Mouse (Mus musculus): ENCODE measurements at regions not wholly inside any gene's neighbourhood (a gene's known extent, or its start where the extent isn't known, plus 50 kb on each side); places are given as distances from the start of the nearest gene placed in this dataset.

DNA sequence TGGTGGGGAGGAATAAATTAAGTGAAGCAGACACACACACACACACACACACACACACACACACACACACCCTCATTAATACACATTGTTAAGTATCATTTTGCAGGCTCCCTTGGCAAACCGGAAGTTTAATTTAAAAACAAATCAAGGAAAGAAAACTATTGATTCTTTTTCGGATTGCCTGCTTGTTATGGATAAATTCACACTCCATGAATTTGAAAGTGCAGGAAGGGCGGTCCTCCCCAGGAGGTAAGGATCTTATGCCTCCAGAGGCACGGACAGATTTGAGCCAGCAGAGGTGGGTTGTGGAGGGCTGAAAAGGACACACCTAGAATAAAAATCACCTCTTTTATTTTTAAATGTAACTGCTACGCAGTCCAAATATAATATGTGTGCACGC is 156.2 kb upstream of the Gm15217 start:
- Histone ChIP-seq H3K36me3 (ENCODE audit: inconsistent target) (no peaks in the 10 kb centered on the region), H3K27ac (no peak overlapping the region), H3K79me2 (ENCODE audit: inconsistent target) (no peaks in the 10 kb centered on the region), H3K4me3 (ENCODE audit: inconsistent target) (no peak overlapping the region)
- 88% methylated on average over 6 of the region's 6 CpGs for WGBS (ENCODE audit: missing documents)

DNA sequence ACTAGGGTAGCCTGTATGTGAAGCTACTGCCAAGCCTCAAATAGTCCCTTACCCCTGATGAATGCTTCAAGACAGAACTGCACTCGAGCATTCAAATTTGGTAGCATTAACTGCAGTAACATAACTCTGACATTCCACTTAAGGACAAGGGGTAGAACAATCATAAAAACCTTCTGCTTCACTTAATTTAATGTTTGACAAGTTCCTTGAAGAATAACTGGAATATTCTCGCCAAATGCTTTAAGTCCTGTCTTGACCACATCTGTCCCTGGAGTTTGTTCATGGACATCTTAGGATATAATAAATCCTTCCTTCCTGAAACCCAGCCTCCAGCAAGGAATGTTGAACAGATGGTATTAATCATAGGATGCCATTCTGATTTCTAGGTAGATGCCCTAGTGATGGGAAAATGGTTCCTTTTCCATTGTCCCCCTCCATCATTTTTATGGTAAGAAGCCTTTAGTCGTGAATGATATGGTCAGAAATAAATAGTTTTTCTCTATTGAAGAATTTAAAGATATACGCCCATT is 154.7 kb upstream of the Gm15217 start:
- no peaks in the 10 kb centered on the region for H3K79me2 ChIP-seq (ENCODE audit: inconsistent target)
- H3K27ac ChIP-seq = no peak overlapping the region
- no peaks in the 10 kb centered on the region for H3K36me3 ChIP-seq (ENCODE audit: inconsistent target)
- H3K4me3 ChIP-seq (ENCODE audit: inconsistent target) = no peak overlapping the region
- 90% methylated on average over 4 of the region's 4 CpGs for WGBS (ENCODE audit: missing documents)

DNA sequence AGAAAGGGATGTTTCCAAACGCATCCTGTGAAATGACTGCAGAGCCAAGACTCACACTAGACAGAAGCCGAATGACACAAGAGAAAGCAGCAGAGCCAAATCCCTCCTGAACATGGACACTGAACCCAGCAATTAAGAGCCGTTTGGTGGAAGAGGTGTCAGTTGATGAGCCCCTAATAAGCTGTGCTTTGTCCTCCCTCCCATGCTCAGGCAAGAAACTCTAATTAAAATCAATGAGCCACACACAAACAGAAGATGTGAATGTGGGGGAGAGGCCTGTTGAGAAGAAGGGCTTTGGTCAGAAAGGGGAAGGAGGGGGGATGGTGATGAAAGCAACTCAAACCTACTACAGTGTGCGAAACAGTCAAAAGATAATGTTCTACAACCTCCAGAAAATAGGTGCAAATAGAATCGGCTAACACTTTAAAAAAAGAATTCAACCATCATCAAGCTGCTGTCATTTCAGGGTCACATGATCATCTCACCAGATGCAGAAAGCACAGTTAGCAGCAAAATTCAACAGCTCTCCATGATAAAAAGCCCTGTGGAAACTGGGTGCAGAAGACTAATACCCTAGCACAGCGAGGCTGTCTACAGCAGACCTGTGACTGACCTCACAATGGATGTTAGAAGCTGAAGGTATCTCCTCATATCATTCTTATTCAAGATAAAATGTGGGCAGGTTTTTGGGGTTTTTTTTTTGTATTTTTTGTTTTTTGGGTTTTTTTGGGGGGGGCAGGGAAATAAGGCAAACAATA is 153.2 kb upstream of the Gm15217 start:
- H3K36me3 ChIP-seq (ENCODE audit: inconsistent target) = no peaks in the 10 kb centered on the region
- H3K79me2 ChIP-seq (ENCODE audit: inconsistent target) = no peaks in the 10 kb centered on the region
- no peak overlapping the region for H3K4me3 ChIP-seq (ENCODE audit: inconsistent target)
- 83% methylated on average over 6 of the region's 6 CpGs for WGBS (ENCODE audit: missing documents)
- no peak overlapping the region for H3K27ac ChIP-seq

DNA sequence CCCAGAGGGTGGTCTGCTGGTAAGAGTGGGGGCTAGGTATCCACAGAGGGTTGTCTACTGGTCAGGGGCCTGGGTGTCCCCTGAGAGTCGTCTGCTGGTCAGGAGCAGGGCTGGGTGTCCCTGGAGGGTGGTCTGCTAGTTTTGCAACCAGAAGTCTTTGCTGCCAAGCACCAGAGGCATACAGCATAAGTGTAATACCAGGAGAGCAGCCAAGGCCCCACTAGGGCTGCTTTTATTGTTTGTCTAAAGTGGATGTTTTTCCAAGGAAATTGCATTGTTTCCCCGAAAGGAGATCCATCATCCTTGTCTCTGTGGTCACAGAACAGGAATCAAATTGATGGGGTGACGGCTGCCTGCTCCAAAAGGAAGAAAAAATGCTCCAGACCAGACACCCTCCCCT is 145.2 kb upstream of the Gm15217 start:
- 68% methylated on average over 3 of the region's 3 CpGs for WGBS (ENCODE audit: missing documents)
- Histone ChIP-seq H3K36me3 (ENCODE audit: inconsistent target) (no peaks in the 10 kb centered on the region), H3K79me2 (ENCODE audit: inconsistent target) (no peaks in the 10 kb centered on the region), H3K4me3 (ENCODE audit: inconsistent target) (no peak overlapping the region), H3K27ac (no peak overlapping the region)

DNA sequence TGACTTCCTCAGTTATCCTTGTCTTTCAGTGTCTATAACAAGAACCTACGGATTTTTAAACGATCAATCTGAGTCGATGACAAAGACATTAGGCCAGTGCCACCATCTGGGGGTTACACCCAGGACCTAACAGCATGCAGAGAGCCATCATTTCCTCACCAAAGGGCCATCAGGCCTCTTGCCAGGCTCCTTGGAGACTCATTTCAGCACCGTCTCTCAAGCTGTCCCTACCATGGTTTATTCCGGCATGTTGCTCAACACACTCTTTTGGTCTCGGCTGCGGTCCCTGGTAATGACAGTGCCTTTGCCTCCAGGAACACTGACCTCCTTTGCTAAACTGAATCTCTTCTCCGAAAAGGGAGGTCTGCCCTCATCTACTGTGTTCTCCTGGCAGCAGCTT is 144.4 kb upstream of the Gm15217 start:
- no peak overlapping the region for H3K4me3 ChIP-seq (ENCODE audit: inconsistent target)
- no peaks in the 10 kb centered on the region for H3K36me3 ChIP-seq (ENCODE audit: inconsistent target)
- no peaks in the 10 kb centered on the region for H3K79me2 ChIP-seq (ENCODE audit: inconsistent target)
- H3K27ac ChIP-seq = no peak overlapping the region
- 94% methylated on average over 8 of the region's 8 CpGs for WGBS (ENCODE audit: missing documents)

DNA sequence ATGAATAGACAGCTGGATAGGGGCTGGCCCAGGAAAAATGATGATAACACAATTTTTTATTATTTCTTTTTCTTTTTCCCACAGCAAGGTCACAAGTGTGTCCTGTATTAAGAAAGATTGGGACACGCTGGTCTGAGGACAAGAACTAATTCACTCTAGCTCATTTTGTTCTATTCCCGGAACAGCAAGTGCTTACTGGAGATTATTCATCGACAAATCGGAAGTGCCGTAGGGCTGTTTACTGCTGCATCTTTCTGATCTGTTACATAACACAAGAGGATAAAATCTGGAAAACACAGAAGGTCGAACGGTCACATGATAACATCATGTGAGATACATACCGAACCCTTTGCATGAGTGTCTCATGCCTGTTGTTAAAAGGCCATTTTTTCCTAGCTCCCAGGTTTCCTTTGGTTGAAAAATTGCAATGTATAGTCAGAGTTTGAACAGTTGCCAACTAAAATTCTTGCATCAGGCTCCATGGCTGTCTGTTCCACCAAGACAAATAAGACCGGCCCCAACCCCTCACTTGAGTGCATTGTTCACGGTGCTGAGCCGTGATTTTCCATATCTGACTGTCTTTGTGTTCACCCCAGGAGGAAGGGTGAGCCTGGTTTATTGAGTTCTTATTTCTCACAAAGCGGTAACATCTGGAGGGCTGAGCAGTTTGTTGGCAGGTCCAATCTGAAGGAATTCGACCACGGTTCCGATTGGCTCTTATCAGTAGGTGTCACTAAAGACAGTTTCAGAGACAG is 139.0 kb upstream of the Gm15217 start:
- Histone ChIP-seq H3K79me2 (ENCODE audit: inconsistent target) (no peaks in the 10 kb centered on the region), H3K4me3 (ENCODE audit: inconsistent target) (no peak overlapping the region), H3K27ac (no peak overlapping the region), H3K36me3 (ENCODE audit: inconsistent target) (no peaks in the 10 kb centered on the region)
- WGBS (ENCODE audit: missing documents) = 88% methylated on average over 15 of the region's 15 CpGs

DNA sequence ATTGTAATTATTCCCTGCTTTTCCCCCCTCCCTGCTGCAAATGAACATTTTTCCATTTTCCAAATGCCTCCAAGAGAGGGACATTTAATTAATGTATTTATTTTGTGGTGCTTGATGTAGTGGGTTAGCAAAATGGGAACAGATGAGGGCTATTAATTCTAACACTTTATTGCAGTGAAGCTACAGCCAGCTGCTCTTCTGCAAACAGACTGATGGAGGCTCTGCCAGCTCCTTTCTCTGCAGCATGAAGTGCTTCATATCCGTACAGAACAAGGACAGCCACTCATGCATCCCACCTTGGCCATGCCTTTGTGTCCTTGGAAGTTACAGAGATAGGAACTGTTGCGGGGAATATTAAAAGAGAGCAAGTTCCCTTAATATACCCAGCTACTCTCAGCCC is 138.3 kb upstream of the Gm15217 start:
- no peak overlapping the region for H3K27ac ChIP-seq
- H3K36me3 ChIP-seq (ENCODE audit: inconsistent target) = no peaks in the 10 kb centered on the region
- H3K79me2 ChIP-seq (ENCODE audit: inconsistent target) = no peaks in the 10 kb centered on the region
- 85% methylated on average over 2 of the region's 2 CpGs for WGBS (ENCODE audit: missing documents)
- no peak overlapping the region for H3K4me3 ChIP-seq (ENCODE audit: inconsistent target)

DNA sequence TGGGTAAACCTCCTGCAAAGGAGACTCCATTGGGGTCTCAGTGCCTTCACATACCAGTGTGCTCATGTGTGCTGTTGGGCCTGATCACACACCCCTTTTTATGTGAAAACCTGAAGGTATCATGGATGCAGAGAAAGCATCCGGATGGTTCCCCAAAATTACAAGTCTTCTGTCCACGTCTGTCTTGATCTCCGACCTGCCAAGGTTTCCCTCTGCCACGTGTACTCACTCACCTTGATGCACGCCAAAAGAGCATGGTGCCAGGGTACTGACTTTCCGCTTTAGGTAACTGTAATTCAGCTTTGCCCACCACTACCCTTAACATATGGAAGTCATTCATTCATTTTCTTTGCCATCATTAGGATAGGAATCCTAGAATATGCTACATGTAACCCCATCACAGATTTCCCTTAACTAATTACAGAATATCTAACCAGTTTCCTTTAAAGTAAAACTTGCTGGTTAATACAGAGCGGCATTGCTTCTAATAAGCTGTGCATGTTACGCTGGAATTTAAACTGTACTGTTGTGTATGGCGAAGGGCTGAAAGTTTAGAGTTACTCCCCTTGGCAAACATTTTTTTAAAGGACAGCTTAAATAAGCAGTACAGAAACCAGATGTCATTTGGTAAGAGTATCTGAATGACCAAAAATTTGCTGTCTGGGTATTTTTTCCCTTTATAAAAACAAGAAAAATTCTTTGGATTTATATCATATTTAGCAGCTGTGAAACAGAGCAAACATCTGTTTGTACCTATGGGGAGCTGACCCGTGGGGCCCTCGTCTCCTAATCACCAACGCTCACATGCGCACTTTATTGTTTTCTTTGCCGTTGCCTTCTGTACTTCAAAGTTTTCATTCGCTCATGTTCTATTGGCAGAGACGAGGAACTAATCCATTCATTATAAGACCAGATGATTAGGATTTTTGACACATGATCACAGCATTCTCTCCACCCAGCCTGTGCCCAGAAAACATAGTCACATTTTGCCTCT is 131.4 kb upstream of the Gm15217 start:
- no peaks in the 10 kb centered on the region for H3K79me2 ChIP-seq (ENCODE audit: inconsistent target)
- WGBS (ENCODE audit: missing documents) = 89% methylated on average over 16 of the region's 16 CpGs
- no peak overlapping the region for H3K27ac ChIP-seq
- no peak overlapping the region for H3K4me3 ChIP-seq (ENCODE audit: inconsistent target)
- no peaks in the 10 kb centered on the region for H3K36me3 ChIP-seq (ENCODE audit: inconsistent target)

DNA sequence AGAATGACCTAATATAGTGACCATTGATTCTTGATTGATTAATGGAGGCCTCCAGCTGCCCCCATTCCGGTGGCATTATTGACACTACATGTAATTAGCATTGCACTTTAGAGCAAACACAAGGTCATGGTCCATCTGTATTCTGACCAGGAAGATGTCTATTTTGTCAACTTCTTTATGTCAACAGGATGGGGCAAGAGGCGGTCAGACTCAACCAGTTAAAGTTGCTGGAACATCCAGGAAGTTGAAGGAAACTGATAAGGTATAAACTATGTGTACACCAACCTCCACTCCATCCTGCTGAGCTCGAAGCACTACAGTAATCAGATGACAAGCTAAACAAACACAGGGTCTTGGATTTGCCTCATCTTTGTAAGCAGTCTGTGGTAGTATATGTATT is 130.1 kb upstream of the Gm15217 start:
- Histone ChIP-seq H3K27ac (no peak overlapping the region), H3K4me3 (ENCODE audit: inconsistent target) (no peak overlapping the region), H3K79me2 (ENCODE audit: inconsistent target) (no peaks in the 10 kb centered on the region), H3K36me3 (ENCODE audit: inconsistent target) (no peaks in the 10 kb centered on the region)
- WGBS (ENCODE audit: missing documents) = 54% methylated on average over 3 of the region's 3 CpGs

DNA sequence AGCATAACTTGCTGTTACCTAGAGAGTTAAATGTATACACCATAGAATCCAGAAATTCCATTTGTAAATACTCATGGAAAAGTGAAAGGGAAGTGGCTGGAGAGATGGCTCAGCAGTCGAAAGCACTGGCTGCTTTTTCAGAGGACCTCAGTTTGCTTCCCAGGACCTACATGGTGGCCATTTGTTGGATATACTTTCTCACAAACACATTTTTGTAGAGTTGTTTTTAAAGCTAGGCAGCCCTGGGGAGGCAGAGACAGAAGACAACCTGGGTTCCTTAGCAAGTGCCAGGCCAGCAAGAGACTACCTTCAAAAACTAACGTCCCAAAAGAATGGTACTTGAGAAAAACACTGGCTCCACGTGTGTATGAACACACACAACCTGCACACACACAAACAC is 124.0 kb upstream of the Gm15217 start:
- WGBS (ENCODE audit: missing documents) = 74% methylated on average over 3 of the region's 3 CpGs
- H3K36me3 ChIP-seq (ENCODE audit: inconsistent target) = no peaks in the 10 kb centered on the region
- no peak overlapping the region for H3K4me3 ChIP-seq (ENCODE audit: inconsistent target)
- no peaks in the 10 kb centered on the region for H3K79me2 ChIP-seq (ENCODE audit: inconsistent target)
- H3K27ac ChIP-seq = no peak overlapping the region

DNA sequence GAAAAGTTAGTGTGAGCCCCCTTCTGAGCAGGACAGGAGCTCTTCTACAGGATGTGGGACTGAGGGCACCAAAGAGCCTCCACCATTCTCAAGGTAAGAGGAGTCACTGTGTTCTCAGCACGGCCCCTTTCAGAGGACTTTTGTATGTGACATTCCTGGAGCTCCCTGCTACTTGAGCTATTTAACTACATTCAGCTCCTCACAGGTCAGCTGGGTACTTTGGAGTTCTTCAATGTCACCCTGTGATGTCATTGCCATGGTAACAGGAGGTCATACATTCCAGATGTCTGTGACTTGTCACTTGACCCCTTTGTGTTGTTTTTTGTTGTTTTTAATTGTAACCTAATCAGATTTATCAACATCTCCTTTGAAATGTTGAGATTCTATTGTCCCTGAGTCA is 122.9 kb upstream of the Gm15217 start:
- Histone ChIP-seq H3K36me3 (ENCODE audit: inconsistent target) (no peaks in the 10 kb centered on the region), H3K27ac (no peak overlapping the region), H3K4me3 (ENCODE audit: inconsistent target) (no peak overlapping the region), H3K79me2 (ENCODE audit: inconsistent target) (no peaks in the 10 kb centered on the region)
- WGBS (ENCODE audit: missing documents) = 86% methylated on average over 1 of the region's 1 CpGs

DNA sequence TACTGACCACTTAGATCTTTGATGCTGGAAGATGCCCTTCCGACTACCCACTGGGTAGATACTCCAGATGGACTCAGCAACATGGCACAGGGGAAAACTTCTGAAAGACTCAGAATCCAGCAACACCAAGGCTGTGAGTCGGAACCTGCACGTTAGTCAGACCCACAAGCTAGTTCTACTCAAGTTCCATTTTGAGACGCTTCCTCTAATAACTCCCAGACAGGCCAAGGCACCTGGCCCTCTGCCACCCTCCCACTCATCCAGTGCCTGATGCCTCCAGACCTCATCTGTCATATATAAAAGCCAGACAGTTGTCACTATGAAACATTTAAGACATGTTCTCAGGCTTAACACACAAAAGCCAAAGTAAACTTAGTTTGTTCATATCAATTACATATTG is 121.9 kb upstream of the Gm15217 start:
- Histone ChIP-seq H3K36me3 (ENCODE audit: inconsistent target) (no peaks in the 10 kb centered on the region), H3K27ac (no peak overlapping the region), H3K79me2 (ENCODE audit: inconsistent target) (no peaks in the 10 kb centered on the region), H3K4me3 (ENCODE audit: inconsistent target) (no peak overlapping the region)
- 71% methylated on average over 4 of the region's 4 CpGs for WGBS (ENCODE audit: missing documents)

DNA sequence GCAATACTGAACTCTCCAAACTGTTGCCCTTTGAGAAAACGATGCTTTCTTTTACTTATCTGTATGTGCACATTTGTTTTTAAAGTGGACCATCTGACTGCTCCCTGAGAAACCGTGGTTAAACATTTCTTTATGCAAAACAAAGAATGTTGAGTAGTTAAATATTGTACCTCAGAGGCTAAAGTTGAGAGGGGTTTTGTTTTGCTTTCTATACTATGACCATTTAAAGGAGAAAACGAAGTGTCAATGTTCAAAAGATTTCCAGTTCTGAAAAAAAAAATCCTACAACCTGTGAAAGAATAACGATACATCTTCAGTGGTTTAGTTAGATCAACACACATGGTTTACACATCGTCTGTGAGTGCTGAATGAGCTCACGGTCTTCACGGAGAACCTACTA is 120.7 kb upstream of the Gm15217 start:
- Histone ChIP-seq H3K4me3 (ENCODE audit: inconsistent target) (no peak overlapping the region), H3K36me3 (ENCODE audit: inconsistent target) (no peaks in the 10 kb centered on the region), H3K27ac (no peak overlapping the region), H3K79me2 (ENCODE audit: inconsistent target) (no peaks in the 10 kb centered on the region)
- 81% methylated on average over 7 of the region's 7 CpGs for WGBS (ENCODE audit: missing documents)

DNA sequence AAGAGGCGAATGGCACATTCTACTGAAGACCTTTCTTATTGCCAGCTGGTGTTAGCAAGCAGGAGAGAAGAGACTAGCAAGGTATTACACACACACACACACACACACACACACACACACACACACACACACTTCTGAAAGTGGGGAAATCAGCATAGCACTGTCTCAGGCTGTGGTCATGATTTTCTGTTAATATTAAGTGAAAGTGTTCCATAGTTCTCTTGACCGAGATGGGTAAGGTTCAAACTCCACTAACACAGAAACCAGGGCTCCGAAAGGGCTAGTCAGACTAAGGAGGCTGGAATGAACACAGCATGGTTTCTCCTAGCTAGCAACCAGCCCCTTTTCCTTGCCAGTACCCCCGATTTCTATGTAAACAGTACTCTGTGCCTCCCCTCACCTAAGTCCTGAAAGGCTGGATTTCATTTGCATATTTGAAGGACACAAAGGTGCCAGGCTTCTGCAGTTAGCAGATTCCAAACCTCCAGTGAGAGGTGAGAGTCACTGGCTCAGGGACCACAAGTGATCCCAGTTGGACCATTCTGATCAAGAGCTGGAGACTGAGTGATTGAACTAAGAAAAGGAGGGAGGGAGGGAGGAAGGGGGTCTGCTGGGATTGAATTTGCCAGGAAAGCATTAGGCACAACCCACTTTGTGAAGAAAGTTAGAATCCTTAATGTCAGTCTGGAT is 118.8 kb upstream of the Gm15217 start:
- 75% methylated on average over 4 of the region's 4 CpGs for WGBS (ENCODE audit: missing documents)
- no peak overlapping the region for H3K27ac ChIP-seq

More for the DNA sequence above, 118.8 kb upstream of the Gm15217 start:
- H3K4me3 ChIP-seq (ENCODE audit: inconsistent target) = no peak overlapping the region
- no peaks in the 10 kb centered on the region for H3K79me2 ChIP-seq (ENCODE audit: inconsistent target)
- H3K36me3 ChIP-seq (ENCODE audit: inconsistent target) = no peaks in the 10 kb centered on the region
